Mouse (Mus musculus) cerebellum, adult 18-20 months (tissue): ENCODE measurements at regions not wholly inside any gene's neighbourhood (a gene's known extent, or its start where the extent isn't known, plus 50 kb on each side); places are given as distances from the start of the nearest gene placed in this dataset.

ENCODE experiments used
- DNase-seq, 2 experiments: peaks; one replicate each; pipeline ENCODE4 v3.0.0; 2021

DNA sequence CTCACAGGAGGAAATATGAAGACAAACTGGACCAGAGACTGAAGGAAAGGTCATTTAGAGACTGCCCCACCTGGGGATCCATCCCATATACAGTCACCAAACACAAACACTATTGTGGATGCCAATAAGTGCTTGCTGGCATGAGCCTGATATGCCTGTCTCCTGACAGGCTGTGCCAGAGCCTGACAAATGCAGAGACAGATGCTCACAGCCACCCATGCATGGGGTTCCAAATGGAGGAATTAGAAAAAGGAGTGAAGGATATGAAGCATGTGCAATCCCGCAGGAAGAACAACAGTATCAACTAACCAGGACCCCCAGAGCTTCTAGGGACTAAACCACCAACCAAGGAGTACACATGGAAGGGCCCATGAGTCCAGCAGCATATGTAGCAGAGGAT is 505.9 kb downstream of the Gm6685 start:
- no peak for DNase-seq

DNA sequence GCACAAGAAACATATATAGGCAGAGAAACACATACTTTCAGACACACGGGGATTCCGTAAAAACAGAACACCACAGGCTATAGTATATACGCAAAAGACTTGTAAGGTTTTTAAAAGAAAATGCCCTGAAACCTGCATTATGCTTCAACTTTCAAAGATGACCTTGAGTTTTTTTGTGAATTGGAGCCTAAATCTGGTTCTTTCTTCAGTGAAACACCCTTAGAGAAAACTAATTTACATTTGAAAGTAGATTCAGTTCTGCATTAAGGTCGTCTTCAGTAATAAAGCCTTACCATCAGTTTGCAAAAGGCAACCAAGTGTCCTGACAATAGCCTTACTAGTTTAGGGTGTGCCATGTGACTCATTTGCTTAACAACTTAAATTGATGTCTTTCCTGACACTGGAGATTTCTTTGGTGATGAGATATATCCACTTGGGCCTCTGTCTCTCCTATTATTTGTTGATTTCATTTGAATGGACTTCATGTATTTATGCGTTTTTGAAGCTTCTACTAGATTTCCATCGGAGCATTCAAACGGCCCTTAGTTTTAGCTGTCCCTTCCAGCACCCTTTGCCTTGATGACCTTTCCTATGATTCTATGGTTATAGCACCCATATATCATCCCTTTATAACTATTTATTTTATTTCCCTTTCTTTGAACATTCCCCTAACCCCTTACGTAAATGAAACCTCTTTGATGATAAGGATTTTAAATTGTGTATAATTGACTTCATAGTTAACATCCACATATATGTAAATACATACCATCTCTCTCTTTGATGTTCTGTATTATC is 539.6 kb downstream of the Gm6685 start:
- DNase-seq = no peak

DNA sequence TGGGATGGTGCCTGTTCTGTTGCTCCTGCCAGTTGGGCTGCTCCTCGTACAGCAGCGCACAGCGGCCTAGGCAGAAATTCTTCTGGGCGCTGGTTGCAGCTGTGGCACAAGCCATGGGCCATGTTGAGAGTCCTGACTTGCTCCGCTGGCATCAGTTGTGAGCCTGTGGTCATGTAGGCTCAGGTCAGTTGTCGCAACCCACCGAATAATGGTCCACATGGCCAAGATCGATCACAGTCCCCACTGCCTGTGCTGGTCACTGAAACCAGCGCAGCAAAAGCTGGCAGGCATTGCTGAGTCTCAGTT is 585.8 kb downstream of the Gm6685 start:
- no peak for DNase-seq

DNA sequence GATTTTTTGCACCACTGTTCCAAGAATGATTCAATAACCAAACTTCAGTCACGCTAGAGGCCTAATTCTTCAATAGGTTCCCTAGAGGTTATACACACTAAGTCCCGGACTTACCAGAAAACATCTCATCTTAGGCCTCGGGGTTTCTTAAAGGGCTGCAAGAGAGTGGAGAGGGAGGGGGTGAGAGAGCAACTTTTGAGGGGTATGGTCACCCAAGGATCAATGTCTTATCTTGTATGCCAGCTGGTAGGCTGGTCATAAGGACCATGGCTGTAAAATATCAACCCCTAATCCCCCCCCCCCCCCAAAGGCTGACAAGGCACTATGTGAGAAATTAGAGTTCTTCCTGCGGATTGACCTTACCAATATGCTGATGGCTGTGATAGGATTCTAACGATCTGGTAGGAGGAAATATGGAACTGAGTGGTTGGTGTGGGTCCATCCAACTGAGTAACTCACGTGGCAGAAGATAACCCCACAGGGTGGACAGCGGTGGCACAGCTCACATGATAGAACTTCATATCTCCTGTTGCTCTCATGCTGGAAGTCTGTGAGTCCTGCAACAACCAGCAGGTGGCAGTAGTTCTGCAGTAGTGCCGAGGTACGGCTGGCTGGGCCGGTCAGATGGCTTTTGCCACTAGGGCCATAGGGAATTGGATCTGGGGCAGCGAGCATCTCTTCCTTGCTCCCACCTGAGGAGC is 586.3 kb downstream of the Gm6685 start:
- peak; percentile 4 to 12 for DNase-seq

DNA sequence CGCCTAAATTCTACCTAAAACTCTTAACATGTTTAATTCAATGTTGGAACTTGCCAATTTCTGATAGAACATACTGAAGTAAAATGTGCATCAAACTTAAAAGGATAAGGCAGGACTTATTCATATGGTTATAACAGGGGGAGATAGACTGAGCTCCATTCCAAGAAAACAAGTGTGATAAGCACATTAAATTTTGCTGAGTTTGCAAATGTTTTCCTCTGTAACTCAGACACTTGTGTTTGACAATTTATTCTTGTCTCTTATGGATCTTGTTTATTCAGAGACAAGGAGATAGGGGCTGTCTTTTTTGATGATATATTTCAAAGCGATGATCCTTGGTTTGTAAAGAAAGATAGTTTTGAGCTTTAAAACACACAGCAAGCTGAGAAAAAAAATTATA is 613.6 kb downstream of the Gm6685 start:
- no peak for DNase-seq

DNA sequence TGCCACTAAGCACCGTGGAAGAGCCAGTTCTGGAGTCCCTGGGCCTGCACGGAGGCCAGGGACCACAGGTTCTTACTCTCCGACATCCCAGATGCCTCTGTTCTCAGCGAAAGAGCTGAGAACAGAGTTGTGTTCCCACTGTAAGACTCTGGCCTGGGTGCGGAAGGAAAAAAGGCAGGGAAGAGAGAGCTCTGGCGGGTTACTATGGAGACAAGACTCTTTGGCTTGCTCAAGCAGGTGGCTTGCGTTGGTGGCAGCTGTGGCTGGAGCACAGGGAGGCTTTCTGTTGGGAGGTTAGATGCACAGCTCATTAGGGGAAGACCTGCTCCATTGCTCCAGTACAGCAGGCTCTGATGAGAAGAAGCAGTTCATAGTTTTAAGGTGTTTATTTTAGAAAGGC is 618.3 kb downstream of the Gm6685 start:
- DNase-seq = no peak

DNA sequence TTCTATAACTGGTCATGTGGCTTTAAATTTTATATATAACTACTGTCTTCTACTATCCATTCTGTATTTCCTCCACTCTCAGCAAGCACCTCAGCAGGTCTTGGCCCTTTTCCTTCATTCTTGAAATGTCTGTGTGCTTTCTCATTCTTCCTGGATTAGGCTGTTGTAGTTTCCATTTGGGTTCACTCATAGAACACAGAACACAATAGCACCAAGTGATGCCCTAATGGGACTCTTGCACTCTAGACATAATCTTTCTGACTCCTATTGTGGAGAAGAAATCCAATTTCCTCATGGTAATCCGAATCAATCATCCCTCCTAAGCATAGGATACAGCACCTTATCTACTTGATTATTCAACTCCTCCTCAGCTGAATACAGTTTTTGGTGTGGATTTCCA is 667.2 kb downstream of the Gm6685 start:
- DNase-seq = no peak
